Mouse (Mus musculus) CH12.LX (cell line): Measurements from ENCODE around the gene Stx5a. TPM values are rescaled to one million over a fixed set of nuclear protein-coding genes. Genes with fewer than 3 reads are reported as not detected.

Experiments used
- DNase-seq: peaks from one replicate; pipeline ENCODE4 v3.0.0-alpha.2; 2013; ENCODE audit errors: extremely low read depth
- H3K27ac ChIP-seq: 2 replicates; pipeline ENCODE4 v1.5.1; 2012; ENCODE audit warnings: low read depth, mild to moderate bottlenecking, control low read depth, moderate library complexity; ENCODE audit not compliant: insufficient read depth
- H3K27me3 ChIP-seq: replicated peaks from 2 replicates; pipeline ENCODE3; 2012; ENCODE audit warnings: inconsistent platforms
- H3K36me3 ChIP-seq, 2 experiments: replicated peaks in 1 of 2; 2 replicates each; pipeline versions ENCODE3 to v1.6.1; 2012; ENCODE audit warnings: inconsistent platforms in 1 of 2, low read length in 1 of 2, mild to moderate bottlenecking in 1 of 2, mixed read lengths in 1 of 2, moderate library complexity in 1 of 2; ENCODE audit not compliant: control insufficient read depth in 1 of 2, insufficient read depth in 1 of 2
- H3K4me1 ChIP-seq, 2 experiments: 2 replicates each; pipeline ENCODE4 v1.6.1; 2012; ENCODE audit warnings: inconsistent platforms in 1 of 2, moderate library complexity in 1 of 2; ENCODE audit not compliant: insufficient read depth in 2 of 2, control insufficient read depth in 1 of 2
- H3K4me2 ChIP-seq: 2 replicates; pipeline ENCODE4 v1.6.1; 2012; ENCODE audit warnings: low read depth, mild to moderate bottlenecking, control low read depth; ENCODE audit not compliant: poor library complexity, insufficient read depth, severe bottlenecking
- H3K4me3 ChIP-seq, 3 experiments: fragments of 150-350 bp in 1 of 3; sonication (generic) in 1 of 3; replicated peaks in 1 of 3; 2 replicates each; pipeline versions ENCODE3 to v1.5.1; 2011 to 2012; ENCODE audit warnings: low read depth in 2 of 3, low read length in 2 of 3, mild to moderate bottlenecking in 2 of 3, moderate library complexity in 2 of 3, control low read depth in 1 of 3, improper control_type of control experiment in 1 of 3, inconsistent platforms in 1 of 3, mixed read lengths in 1 of 3; ENCODE audit not compliant: poor library complexity in 1 of 3
- H3K79me2 ChIP-seq: replicated peaks from 2 replicates; pipeline ENCODE4 v1.6.1; 2012; ENCODE audit warnings: mild to moderate bottlenecking, moderate library complexity; ENCODE audit not compliant: control insufficient read depth, poor library complexity, insufficient read depth, severe bottlenecking; ENCODE audit errors: extremely low read depth
- H3K9ac ChIP-seq: 2 replicates; pipeline ENCODE4 v1.6.1; 2012; ENCODE audit warnings: low read depth, mild to moderate bottlenecking, control low read depth, moderate library complexity; ENCODE audit not compliant: insufficient read depth
- H3K9me3 ChIP-seq: replicated peaks from 2 replicates; pipeline ENCODE3; 2012; ENCODE audit warnings: low read length, inconsistent platforms, mixed read lengths
- BHLHE40 ChIP-seq: IDR thresholded peaks from 2 replicates; pipeline ENCODE4 v1.6.1; 2011; ENCODE audit warnings: mild to moderate bottlenecking, low read depth, low read length, improper control_type of control experiment
- CHD1 ChIP-seq: IDR thresholded peaks from 2 replicates; pipeline ENCODE4 v1.6.1; 2012; ENCODE audit warnings: low read depth, low read length, improper control_type of control experiment, inconsistent platforms
- CHD2 ChIP-seq: IDR thresholded peaks from 2 replicates; pipeline ENCODE4 v1.6.1; 2011; ENCODE audit warnings: low read length, improper control_type of control experiment
- CTCF ChIP-seq, 2 experiments: IDR thresholded peaks in 1 of 2; conservative IDR thresholded peaks in 1 of 2; 2 replicates each; pipeline ENCODE4 v1.5.1; 2011 to 2012; ENCODE audit warnings: low read depth in 2 of 2, low read length in 2 of 2, improper control_type of control experiment in 1 of 2, inconsistent platforms in 1 of 2, mild to moderate bottlenecking in 1 of 2, moderate library complexity in 1 of 2
- E2F4 ChIP-seq: IDR thresholded peaks from 2 replicates; pipeline ENCODE4 v1.6.1; 2011; ENCODE audit warnings: low read depth, low read length, improper control_type of control experiment; ENCODE audit not compliant: insufficient replicate concordance
- ELF1 ChIP-seq: IDR thresholded peaks from 2 replicates; pipeline ENCODE4 v1.6.1; 2014; ENCODE audit warnings: low read depth, mild to moderate bottlenecking, inconsistent platforms, low read length, improper control_type of control experiment
- HCFC1 ChIP-seq: IDR thresholded peaks from 2 replicates; pipeline ENCODE4 v1.6.1; 2012; ENCODE audit warnings: low read depth, mild to moderate bottlenecking, inconsistent platforms, low read length, improper control_type of control experiment
- JUN ChIP-seq: IDR thresholded peaks from 2 replicates; pipeline ENCODE4 v1.6.1; 2011; ENCODE audit warnings: low read depth, mild to moderate bottlenecking, low read length, improper control_type of control experiment, moderate library complexity; ENCODE audit not compliant: insufficient read depth
- JUND ChIP-seq: conservative IDR thresholded peaks from 2 replicates; pipeline ENCODE4 v1.6.1; 2011; ENCODE audit warnings: low read depth, low read length, improper control_type of control experiment
- KAT2A ChIP-seq: IDR thresholded peaks from 2 replicates; pipeline ENCODE4 v1.6.1; 2012; ENCODE audit warnings: low read length, improper control_type of control experiment, inconsistent platforms; ENCODE audit not compliant: insufficient replicate concordance
- MAFK ChIP-seq: IDR thresholded peaks from 2 replicates; pipeline ENCODE4 v1.6.1; 2011; ENCODE audit warnings: low read length, improper control_type of control experiment; ENCODE audit not compliant: insufficient replicate concordance
- MAX ChIP-seq: IDR thresholded peaks from 2 replicates; pipeline ENCODE4 v1.6.1; 2011; ENCODE audit warnings: low read length, improper control_type of control experiment
- MAZ ChIP-seq: IDR thresholded peaks from 2 replicates; pipeline ENCODE4 v1.6.1; 2012; ENCODE audit warnings: low read depth, mild to moderate bottlenecking, inconsistent platforms, low read length, improper control_type of control experiment, moderate library complexity
- MXI1 ChIP-seq: IDR thresholded peaks from 2 replicates; pipeline ENCODE4 v1.6.1; 2011; ENCODE audit warnings: mild to moderate bottlenecking, low read depth, low read length, improper control_type of control experiment
- MYC ChIP-seq: IDR thresholded peaks from 2 replicates; pipeline ENCODE4 v1.6.1; 2011; ENCODE audit warnings: low read depth, mild to moderate bottlenecking, improper control_type of control experiment, low read length
- NELFE ChIP-seq: IDR thresholded peaks from 2 replicates; pipeline ENCODE4 v1.6.1; 2011; ENCODE audit warnings: low read depth, low read length, improper control_type of control experiment
- NRF1 ChIP-seq: IDR thresholded peaks from 2 replicates; pipeline ENCODE4 v1.6.1; 2014; ENCODE audit warnings: low read depth, mild to moderate bottlenecking, inconsistent platforms, low read length, improper control_type of control experiment, moderate library complexity
- PAX5 ChIP-seq: IDR thresholded peaks from 2 replicates; pipeline ENCODE4 v1.6.1; 2012; ENCODE audit warnings: low read length, inconsistent platforms, mixed read lengths
- POLR2A ChIP-seq: IDR thresholded peaks from 2 replicates; pipeline ENCODE4 v1.6.1; 2011; ENCODE audit warnings: low read depth, mild to moderate bottlenecking, improper control_type of control experiment, low read length
- POLR2AphosphoS2 ChIP-seq: IDR thresholded peaks from 2 replicates; pipeline ENCODE4 v1.6.1; 2011; ENCODE audit warnings: low read depth, low read length, improper control_type of control experiment
- RCOR1 ChIP-seq: conservative IDR thresholded peaks from 2 replicates; pipeline ENCODE4 v1.6.1; 2012; ENCODE audit warnings: low read depth, mild to moderate bottlenecking, inconsistent platforms, low read length, improper control_type of control experiment
- SIN3A ChIP-seq: IDR thresholded peaks from 2 replicates; pipeline ENCODE4 v1.6.1; 2012; ENCODE audit warnings: low read length, improper control_type of control experiment, inconsistent platforms
- SMC3 ChIP-seq: IDR thresholded peaks from 2 replicates; pipeline ENCODE4 v1.6.1; 2011; ENCODE audit warnings: low read depth, low read length, improper control_type of control experiment
- TBP ChIP-seq: conservative IDR thresholded peaks from 2 replicates; pipeline ENCODE4 v1.6.1; 2011; ENCODE audit warnings: low read depth, low read length, improper control_type of control experiment
- TCF12 ChIP-seq: IDR thresholded peaks from 2 replicates; pipeline ENCODE4 v1.6.1; 2014; ENCODE audit warnings: low read depth, mild to moderate bottlenecking, inconsistent platforms, low read length, improper control_type of control experiment
- UBTF ChIP-seq: IDR thresholded peaks from 2 replicates; pipeline ENCODE4 v1.6.1; 2012; ENCODE audit warnings: low read depth, mild to moderate bottlenecking, inconsistent platforms, low read length, improper control_type of control experiment, moderate library complexity
- USF1 ChIP-seq: IDR thresholded peaks from 2 replicates; pipeline ENCODE4 v1.6.1; 2014; ENCODE audit warnings: low read depth, mild to moderate bottlenecking, inconsistent platforms, low read length, improper control_type of control experiment
- USF2 ChIP-seq: conservative IDR thresholded peaks from 2 replicates; pipeline ENCODE4 v1.6.1; 2011; ENCODE audit warnings: low read depth, low read length, improper control_type of control experiment
- ZNF384 ChIP-seq: IDR thresholded peaks from 2 replicates; pipeline ENCODE4 v1.6.1; 2012; ENCODE audit warnings: low read depth, low read length, improper control_type of control experiment, inconsistent platforms
- dilution Hi-C: fragments of 300-500 bp; cut with MboI; formaldehyde crosslinking; loops from 2 replicates; pipeline ENCODE4 v1.14.3; 2020; ENCODE audit warnings: low sequenced_read_pairs; ENCODE audit not compliant: extremely low pct_unique_long_range_greater_than_20kb, extremely low pct_ligation_motif_present
- in situ Hi-C: fragments of 300-500 bp; cut with MboI; formaldehyde crosslinking; loops from 3 replicates; pipeline ENCODE4 v1.14.3; 2019; ENCODE audit warnings: low sequenced_read_pairs, low pct_ligation_motif_present, low pct_unique_long_range_greater_than_20kb, mixed read lengths
- polyA plus RNA-seq: library from polyadenylated mRNA; unstranded; fragments of >175 nt; gene quantifications from 2 replicates; pipeline ENCODE4 v1.2.1, GENCODE M21; 2012; ENCODE audit warnings: low read depth; ENCODE audit not compliant: insufficient read length
- total RNA-seq, 2 experiments: library from RNA; depleted of rRNA; stranded (reverse); fragments of 300-350 nt in 1 of 2; fragments of >200 nt in 1 of 2; gene quantifications; 2 replicates each; pipeline ENCODE4 v1.2.3; 2012 to 2014

Stx5a gene
- total and polyA plus RNA-seq, 3 experiments, result 35.2 to 49.1 (median 48.1) TPM

- in situ Hi-C loops, result no loop called here
Measured at GRCm38 (mm10) chr19:8786008-8786781, 45.0 kb downstream of the Stx5a start, which contains the start of gene Taf6l. Taf6l (minus strand) TSS chr19:8786417.

GRCm38 (mm10) chr19:8788521-8788920, 47.3 kb downstream of the Stx5a start:
- no peak for DNase-seq
- TF ChIP-seq JUN (no peak), USF2 (no peak), ZNF384 (peak; percentile 56), JUND (no peak), E2F4 (no peak), CHD2 (no peak), TBP (no peak), MAFK (no peak)
- no peak overlapping the region for H3K4me2 ChIP-seq
- H3K36me3 ChIP-seq, result peaks cover 12 to 33% of the 10 kb centered on the region in 2 experiments
- H3K79me2 ChIP-seq, result no peaks in the 10 kb centered on the region; the same call in 1 of the 2 replicates
- H3K9ac ChIP-seq, result no peak overlapping the region
- no peaks in the 10 kb centered on the region for H3K27me3 ChIP-seq
- H3K4me1 ChIP-seq, result peaks cover 2 to 17% of the 10 kb centered on the region in 2 experiments; a peak in 3 of 4 replicates
- in situ Hi-C loops, result no loop called here
- dilution Hi-C loops, result no loop called here
- no peak overlapping the region for H3K27ac ChIP-seq
- H3K9me3 ChIP-seq, result peaks cover 6% of the 10 kb centered on the region
- no peak overlapping the region for H3K4me3 ChIP-seq

More at GRCm38 (mm10) chr19:8786008-8786781, 45.0 kb downstream of the Stx5a start, which contains the start of gene Taf6l:
- no peak within 1 kb of the TSS for H3K27ac ChIP-seq
- DNase-seq, result peak; percentile 98
- H3K4me1 ChIP-seq, result peaks cover 2 to 17% of the 10 kb centered on the region in 2 experiments; a peak in 3 of 4 replicates
- H3K9me3 ChIP-seq, result no peaks in the 10 kb centered on the region
- dilution Hi-C loops, result no loop called here
- peak within 1 kb of the TSS; percentile 84 for H3K4me2 ChIP-seq
- no peaks in the 10 kb centered on the region for H3K27me3 ChIP-seq
- H3K9ac ChIP-seq, result peak within 1 kb of the TSS; percentile 68
- H3K79me2 ChIP-seq, result no peaks in the 10 kb centered on the region; the same call in 1 of the 2 replicates
- peaks cover 20 to 39% of the 10 kb centered on the region in 2 experiments for H3K36me3 ChIP-seq
- TF ChIP-seq TCF12 (peak; percentile 68; the same call in 1 of the 2 replicates), MAX (peak; percentile 93), MXI1 (peak; percentile 89), NRF1 (peak; percentile 39; the same call in 1 of the 2 replicates), SIN3A (peak; percentile 91), RCOR1 (no peak), HCFC1 (peak; percentile 73), MAZ (no peak), MAFK (no peak), POLR2A (peak; percentile 81), ZNF384 (peak; percentile 61), BHLHE40 (peak; percentile 98), MYC (0 out of 2 replicates have a peak, but pooled peaks have one; percentile 3), USF1 (peak; percentile 93), CHD1 (no peak), TBP (peak; percentile 96), USF2 (peak; percentile 96), KAT2A (0 out of 2 replicates have a peak, but pooled peaks have one; percentile 27), SMC3 (no peak), CTCF (conservative IDR thresholded peaks at IDR 0.05 in 1 of 2, IDR thresholded peaks at IDR 0.05 in 1 of 2; ENCODE audit: low read depth in 2 of 2, low read length in 2 of 2) (no peak), UBTF (no peak), PAX5 (no peak), POLR2AphosphoS2 (no peak), NELFE (peak; percentile 65), E2F4 (0 out of 2 replicates have a peak, but pooled peaks have one; percentile 61), ELF1 (peak; percentile 56)
- peak within 1 kb of the TSS; percentile 66 to 93 (median 73) for H3K4me3 ChIP-seq
